Mouse (Mus musculus) c-Kit-positive CD71-negative TER-119-negative erythroid progenitor cells, embryonic 14.5 days (primary cell): ENCODE measurements at regions not wholly inside any gene's neighbourhood (a gene's known extent, or its start where the extent isn't known, plus 50 kb on each side); places are given as distances from the start of the nearest gene placed in this dataset.

ENCODE experiments used
- DNase-seq: peaks from one replicate; pipeline ENCODE4 v3.0.0-alpha.2; 2013; ENCODE audit warnings: low read depth

DNA sequence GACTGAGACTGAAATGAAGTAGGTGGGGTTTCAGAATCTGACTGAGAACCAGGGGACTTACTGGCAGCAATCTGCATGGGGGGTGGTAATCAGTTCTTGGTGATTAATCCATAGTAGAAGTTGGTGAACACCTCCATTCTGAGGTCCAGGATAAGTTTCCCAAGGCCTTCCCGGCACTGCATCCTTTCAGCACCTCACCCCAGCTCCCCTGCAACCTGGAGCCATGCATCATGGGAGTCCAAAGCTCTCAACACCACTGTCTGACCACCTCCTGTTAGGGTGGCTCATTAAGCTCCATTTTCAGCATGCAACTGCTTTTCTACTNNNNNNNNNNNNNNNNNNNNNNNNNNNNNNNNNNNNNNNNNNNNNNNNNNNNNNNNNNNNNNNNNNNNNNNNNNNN is 157.0 kb downstream of the Cyp26b1 start:
- no peak for DNase-seq

DNA sequence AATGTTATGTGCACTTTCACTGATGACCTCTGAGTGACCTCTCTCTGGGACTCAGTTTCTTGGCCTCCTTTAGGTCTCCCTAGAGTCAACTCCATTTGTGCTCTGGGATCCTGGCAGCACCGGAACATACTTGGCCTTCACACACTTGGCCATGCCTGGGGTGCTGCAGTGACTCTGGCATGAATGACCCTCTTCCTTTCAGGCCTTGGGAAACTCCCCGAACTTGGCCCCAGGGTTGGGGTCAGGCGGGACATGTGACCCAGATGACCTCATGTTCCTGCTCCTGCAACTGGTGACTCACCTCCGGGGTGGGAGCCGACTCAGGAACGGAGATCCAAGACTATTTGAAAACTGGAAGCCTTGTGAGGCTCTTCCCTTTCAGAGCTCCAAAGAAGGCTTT is 159.2 kb downstream of the Cyp26b1 start:
- no peak for DNase-seq

DNA sequence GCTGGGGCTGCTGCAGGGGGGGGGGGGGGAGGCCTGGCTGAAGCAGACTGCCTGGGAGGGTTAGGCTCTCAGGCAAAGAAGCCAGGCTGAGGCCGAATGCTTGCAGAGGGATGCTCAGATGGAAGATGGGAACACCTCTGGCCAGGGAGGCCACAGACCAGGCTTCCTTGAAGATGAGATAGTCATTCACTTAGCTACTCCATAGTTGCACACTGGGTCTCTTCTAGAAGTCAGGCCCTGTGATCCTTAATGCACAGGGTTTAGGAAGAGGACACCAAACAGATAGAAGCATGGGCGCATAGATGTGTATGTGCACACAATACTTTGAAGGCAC is 162.1 kb downstream of the Cyp26b1 start:
- no peak for DNase-seq

DNA sequence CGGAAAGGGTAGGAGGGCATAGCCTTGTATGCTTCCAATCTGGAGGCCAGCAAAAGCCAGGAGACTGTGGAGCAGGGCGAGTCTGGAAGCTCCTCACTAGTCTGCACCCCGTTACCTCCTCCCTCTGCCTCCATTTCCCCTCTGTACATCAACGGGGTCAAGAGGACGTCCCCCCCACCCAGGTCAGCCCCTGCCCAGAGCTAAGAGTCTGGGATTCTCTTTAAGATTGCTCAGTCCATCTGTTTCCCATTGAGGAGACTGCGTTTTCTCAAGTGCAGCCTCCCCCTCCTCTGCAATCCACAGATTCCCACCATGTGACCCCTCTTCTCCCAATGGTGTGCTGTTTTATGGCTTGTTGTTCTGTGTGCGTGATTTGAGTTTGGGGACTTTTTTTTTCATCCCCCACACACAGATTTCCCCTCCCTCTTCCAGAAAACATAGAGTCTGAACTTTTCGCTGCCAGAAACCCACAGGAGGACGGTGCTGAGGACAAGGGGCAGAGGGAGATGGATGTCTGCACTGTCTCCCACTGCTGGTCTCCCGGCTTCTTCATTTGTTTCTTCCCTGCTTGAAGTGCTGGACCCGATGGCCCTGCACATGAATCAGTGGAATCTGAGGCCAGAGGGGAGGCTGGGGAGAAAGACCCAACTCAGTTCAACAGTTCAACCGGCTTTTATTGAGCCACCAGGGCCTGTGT is 162.6 kb downstream of the Cyp26b1 start:
- no peak for DNase-seq

DNA sequence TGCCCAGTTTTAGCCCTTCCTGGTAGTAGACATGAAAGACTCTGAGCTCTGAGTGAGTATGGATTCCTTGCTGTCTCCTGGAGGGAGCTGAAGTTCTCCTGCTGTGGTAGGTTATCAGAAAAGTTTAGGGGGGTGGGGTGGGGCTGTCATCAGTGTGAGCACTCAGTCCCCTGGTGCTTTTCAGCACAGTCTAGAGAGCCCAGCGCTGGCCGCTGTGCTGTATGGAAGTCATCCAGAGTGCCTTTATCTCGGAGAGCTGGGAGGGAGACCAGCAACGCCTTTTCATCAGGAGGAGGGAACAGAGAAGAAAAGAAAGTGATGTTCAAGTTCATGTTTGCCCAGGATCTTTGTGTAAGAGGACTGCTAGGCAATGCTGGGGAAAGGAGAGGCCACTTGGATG is 163.6 kb downstream of the Cyp26b1 start:
- DNase-seq, result no peak

DNA sequence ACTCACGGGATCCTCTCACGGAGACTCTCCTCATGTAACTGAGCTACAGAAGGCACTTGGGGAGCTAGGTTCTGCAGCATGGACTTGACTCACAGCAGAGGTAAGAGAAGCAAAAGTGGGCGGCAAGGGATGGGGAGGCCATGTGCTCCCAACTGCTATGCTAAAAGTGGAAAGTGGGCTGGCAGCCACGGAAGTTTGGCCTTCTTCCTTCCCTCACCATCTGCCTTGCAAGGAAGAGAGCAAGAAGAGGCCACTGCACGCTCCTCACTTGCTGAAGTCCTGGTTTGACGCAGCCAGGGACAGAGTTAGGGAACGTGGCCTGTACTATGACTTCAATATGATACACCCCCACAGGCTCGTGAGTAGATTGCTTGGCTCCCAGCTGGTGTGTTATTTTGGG is 164.5 kb downstream of the Cyp26b1 start:
- DNase-seq, result no peak

DNA sequence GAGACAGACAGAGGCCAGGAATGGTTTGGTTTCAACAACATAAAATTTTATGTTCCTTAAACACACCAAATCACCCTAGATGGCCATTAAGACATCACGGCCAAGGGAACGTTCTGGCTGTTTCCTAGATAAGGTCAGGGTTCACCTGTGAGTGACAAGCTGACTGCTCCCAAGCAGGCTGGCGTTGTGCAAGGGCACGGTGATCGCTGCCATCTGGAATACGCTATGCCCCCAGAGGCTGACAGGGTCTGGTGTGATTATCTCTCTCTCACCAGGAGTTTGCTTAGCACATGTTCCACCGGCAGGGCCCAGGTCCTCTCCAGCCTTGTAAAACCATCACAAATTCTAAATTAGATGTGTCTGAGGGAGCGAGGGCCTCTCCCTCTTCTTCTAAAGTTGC is 167.0 kb downstream of the Cyp26b1 start:
- DNase-seq, result no peak

DNA sequence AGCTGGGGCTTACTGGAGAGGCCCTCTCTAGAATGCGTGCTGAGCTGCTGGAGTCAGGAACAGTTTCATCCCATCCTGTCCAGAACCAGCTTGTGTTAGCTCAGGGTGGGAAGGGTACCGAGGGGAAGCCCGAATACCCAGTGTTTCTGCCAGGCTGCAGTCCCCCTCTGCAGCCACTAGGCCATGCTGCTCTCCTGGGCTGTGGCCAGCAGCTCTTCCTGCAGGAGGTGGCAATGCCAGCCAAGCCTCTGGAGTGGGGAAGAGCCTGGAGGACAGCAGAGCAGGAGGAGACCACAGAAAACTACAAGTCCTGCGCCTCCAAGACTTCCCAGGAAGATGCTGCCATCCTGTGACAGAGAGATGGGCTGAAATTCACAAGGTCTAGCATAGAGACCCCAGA is 167.9 kb downstream of the Cyp26b1 start:
- no peak for DNase-seq

DNA sequence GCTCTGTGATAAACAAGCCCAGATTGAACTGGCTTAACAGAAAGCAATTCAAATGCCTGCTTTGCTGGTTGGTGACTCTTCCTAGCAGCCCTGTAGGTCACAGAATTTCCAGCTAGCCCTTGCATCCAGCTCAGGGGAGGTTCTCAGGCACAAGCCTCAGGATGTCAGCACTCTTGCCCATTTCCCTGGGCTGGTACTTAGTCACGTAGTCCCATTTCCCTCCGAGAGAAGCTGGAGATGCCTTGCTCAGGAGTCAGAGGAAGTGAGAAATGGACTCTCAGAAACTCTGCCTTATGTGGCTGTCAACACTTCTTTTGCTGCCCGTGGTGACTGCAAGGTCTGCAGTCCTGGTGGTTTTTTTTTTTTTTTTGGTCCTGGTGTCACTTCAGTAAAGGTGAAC is 170.8 kb downstream of the Cyp26b1 start:
- no peak for DNase-seq

DNA sequence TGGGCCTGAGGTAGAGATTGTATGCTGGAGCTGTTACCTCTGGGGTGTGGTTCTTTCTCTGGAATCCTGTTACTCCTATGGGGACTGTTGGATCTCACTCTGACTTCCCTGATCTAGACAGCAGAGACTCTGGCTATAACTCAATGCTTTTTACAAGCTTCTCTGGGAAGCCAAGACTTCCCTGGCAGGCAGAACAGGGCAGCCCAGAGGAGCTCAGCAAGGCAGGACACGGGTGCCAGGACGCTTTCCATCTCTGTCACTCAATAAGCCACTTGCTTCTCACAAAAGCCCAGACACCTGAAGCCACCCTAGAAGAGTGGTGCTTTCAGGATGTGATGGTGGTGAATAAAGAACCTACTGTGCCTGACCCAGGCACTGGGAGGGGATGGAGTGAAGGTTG is 174.0 kb downstream of the Cyp26b1 start:
- DNase-seq, result no peak

DNA sequence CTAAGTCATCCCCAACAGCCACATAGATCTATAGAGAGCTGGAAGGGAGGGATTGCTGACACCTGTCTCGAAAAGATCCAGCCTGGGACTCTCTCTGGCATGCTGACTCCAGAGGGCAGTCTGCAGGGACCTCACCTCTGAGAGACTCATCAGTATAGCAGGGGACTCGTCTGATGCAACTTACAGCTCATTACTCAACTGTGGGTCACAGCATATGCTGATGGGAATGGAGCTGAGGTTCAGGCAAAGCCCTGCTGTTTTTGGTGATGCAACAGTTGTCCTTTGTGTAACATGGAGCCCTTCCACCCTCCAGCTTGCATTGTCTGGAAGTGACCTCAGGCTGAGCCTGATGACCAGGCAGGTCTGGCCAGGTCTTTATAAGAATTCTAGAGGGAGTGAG is 174.4 kb downstream of the Cyp26b1 start:
- DNase-seq, result no peak

DNA sequence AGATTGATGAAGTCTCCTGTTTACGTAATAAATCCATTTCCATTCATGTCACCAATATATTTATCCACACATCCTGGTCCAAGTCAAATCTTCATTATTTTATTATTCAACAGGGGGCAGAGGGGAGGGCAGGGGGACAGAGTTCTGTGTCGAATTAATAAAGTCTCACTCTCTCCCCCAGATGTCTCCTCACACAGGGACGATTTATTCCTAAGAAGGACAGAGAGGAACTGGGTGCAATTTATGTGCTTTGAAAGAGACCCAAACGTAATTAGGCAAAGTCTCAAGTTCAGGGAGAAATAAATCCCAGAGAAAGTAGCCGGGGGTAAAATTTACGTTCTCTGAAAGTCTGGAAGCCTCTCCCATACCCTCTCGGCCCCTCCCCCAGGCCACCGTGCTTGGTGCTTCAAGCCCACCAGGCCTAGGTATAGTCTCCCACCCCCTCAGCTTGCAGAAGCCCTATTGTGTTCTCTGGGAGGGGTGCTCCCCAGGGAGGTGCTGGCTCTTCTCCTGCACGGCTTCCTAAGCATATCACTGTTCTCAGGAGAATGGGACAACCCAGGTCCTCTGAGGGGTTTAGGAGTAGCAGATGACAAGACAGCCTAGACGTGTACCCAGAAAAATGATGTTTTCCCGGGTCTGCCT is 176.6 kb downstream of the Cyp26b1 start:
- no peak for DNase-seq

DNA sequence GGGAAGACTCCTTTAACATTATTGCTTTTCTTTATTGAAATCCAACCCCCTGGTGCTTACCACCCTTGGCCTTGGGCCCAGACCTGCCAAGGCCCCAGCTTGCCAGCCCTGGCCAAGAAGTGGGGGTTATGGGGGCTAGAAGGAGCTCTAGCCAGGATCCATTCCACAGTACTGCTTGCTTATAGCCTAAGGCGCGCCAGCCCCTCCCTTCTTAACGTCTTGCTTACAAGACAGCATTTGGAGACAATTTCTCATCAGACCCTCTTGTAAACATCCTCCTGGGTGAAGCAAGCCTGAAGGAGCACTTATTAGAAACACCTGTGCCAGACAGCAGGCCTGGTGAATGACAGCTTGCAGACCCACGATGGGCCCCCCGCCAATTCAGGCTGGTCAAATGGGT is 179.3 kb downstream of the Cyp26b1 start:
- no peak for DNase-seq

DNA sequence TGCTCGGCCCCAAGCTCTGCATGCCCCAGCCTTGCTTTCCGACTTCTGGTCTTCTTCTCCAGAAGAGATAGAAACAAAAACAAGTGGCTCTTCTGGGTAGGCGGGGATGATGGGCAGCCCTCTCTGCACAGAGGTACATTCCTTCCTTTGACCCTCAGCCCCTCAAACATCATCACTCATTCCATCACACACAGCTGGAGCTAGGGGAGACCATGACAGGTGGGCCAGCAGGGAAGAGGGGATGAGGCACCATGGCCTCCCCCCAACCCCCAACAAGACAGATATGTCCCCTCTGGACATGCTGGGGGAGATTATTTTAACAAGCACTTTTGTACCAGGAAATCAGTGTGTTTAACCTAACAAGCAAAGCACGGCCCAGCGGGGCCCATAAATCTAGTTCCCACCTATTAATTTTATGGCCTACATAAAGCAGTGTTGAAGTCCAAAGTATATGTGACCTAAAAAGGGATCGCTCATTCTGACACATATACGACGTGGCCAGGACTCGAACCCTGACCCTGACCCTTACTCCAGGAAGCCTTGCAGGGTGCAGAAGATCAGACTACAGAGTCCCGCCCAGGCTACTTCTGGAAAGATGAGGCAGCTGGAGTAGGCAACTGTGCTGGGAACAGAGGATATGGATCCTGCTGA is 183.7 kb downstream of the Cyp26b1 start:
- no peak for DNase-seq

DNA sequence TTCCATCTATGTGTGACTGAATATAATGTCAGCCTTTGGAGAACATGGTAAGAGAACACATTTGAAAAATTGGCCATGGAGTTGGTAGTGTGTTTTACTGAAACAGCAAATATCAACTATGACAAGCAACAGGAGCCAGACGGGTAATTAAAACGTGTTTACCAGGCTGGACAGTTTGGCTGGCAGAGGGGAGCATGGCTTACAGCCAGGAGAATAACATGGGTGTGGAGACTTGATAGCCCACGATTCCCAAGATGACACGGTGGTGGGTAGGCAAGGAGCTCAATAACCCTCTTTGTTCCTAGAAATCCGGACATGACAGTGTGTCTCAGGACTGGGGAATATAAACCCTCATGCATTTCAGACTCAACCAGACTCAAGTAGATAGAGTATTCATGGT is 185.2 kb downstream of the Cyp26b1 start:
- DNase-seq, result no peak

DNA sequence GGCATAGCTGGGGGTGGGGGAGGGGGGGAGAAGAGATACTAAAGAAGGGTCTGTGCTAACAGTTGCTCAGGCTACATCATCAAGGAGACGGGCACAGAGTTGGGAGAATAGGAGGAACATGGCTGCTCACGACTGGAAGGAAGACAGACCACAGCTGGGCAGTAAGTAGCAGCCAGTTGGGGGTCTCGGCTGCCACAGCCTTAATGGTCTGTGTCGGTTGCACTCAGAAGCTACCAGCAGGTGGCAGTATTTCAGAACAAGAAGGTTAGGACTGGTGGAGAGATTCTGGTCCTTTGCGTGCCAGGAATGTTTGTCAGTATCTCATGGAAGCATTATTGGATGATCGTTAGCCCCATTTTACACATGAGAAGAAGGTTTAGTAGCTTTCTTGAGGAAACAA is 185.9 kb downstream of the Cyp26b1 start:
- peak; percentile 25 for DNase-seq

DNA sequence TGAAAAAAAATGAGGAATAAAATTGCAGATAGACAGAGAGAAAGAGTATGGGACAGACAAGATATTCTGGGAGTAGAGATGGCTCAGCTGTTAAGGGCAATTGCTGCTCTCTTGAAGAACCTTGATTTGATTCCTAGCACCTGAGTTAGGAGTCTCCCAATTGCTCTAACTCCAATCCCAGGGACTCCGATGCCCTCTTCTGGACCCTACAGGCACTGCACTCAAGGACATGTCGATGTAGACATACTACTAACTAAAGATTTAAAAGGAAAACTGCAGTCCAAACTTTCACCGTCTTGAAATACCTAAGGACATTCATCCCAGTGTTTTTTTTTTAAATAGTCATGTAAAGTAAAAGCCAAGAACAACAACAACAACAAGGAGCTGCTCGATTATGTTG is 189.0 kb downstream of the Cyp26b1 start:
- DNase-seq, result no peak

DNA sequence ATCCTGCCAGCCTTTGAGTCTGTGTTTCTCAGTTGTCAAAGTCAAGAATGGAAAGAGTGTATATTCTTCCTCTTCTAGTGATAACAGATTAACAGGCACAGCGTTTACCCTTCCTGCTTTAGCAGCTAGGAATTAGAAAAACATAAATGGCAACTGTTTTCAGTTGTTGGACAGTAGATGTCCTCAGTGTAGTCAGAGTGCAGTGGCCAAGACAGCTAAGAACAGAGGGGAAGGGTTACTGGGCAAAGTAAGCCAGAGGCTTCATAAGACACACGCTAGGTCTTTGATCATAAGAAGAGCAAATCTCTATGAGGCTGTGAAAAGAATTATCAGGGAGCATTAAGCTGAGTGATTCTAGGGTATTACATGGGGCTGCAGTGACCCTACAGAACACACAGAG is 191.3 kb downstream of the Cyp26b1 start:
- DNase-seq, result no peak

DNA sequence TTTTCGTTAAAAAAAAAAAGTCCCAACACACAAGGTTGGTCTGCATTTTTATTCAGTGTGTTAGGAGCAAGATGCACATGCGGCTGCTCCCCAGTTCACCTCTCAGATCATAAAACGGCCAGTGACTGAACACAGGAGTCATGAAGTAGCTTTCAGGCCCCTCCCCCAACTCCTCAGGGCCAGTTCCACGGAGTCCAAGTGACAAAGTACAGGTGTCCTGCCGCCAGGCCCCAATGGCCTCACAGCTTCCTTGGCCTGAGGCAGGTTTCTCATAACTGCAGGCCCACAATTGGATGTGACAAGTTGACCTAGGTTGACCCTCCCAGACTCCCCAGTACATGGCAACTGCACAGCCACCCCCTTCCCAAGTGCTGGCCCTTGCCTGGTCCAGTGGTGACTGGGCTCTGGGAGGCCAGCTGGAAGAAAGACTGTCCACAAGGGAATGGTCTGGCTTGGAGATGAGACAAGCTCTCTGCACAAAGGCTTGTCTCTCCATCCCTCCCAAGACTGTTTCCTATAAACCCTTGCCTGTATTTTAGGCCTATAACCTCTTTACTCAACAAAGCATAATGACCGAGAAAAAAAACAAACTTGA is 199.1 kb downstream of the Cyp26b1 start:
- no peak for DNase-seq

DNA sequence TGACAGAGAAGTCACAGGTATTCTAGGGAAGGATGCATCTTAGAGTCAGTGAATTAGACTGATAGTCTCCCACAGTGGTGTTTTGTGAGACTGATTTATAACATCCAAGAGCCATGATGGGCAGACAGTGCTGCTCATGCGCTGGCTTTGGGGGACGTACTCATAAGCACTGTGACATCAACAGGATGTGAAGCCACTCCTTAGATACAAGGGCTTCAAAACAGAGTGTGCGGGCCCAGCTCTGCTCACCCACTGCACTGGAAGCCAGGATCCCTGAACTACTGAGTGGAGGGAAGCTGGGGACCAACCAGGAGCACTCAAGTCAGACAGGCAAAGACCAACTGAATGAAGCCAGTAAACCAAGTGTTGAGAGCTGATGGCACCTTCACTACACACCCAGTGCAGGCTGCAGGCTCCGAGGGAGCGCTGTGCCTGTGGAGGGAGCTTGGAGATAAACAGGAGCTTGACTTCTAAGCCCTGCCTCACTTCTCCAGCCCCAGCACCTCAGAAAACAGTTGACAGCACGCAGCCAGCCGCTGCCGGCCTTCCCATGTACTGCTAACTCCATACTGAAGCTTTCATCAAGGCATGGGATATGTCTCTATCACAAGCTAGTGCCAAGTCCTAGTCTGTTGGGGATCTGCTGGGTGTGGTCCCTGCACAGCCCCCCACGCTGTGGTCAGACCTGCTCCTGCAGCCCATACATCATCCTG is 200.0 kb downstream of the Cyp26b1 start:
- DNase-seq, result no peak

DNA sequence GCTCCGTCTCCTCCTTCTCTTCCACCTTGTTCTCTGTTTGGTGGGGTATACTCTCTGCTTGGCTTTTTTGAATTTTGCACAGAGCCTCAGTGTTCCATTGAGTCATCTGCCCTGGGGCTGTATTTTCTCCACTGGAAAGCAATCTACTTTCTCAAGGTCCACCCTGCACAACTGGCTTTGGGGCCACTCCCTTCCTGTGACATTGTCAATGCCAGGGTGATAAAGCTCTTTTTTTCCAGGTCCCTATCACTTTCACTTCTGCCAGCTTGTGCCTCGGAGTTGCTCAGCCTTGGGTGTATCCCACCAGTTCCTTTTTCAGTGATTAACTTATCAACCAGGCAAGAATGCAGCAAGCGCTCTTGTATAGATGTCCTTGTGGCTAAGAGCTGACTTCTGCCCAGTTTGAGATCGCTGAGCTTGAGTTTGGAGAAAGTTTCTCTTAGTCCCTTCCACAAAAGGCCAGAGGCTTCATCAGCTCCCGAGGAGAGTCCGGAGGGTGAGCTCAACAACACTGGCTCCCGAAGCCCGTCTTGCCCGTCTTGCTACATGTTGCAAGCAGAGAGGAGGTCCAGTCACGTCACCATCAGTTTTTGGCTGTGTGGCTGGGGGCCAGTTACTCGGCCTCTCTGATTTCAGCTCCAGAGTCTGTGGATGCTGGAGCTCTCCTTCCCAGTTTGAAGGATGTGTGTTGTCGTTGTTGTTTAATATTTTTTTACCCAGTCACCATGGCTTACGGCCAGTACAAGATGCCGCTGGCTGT is 200.8 kb downstream of the Cyp26b1 start:
- DNase-seq, result peak; percentile 22

DNA sequence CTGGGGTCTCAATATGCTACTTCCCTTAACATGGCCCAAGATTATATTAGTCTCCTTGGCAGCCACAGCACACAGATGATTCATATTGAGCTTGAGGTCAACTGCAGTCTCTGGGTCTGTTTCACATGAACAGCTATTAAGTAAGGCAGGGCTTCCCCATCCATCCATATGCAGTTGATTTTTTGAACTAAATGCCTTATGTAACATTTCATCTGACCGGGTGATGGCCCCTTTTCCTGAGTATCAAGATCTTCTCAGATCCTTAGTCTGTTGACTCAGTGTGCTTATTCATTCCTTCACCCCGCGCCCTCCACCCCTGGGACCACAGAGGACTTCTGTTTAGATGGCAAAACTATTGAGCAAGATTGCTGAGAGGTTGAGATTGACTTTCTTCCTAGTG is 202.7 kb downstream of the Cyp26b1 start:
- no peak for DNase-seq
